Mouse (Mus musculus) G1E (cell line): ENCODE measurements at regions not wholly inside any gene's neighbourhood (a gene's known extent, or its start where the extent isn't known, plus 50 kb on each side); places are given as distances from the start of the nearest gene placed in this dataset.

Experiments
- CTCF ChIP-seq: IDR thresholded peaks from 2 replicates; pipeline ENCODE4 v1.5.1; 2012; ENCODE audit warnings: low read depth, low read length, inconsistent platforms, mixed read lengths
- GATA1 ChIP-seq: IDR thresholded peaks from 2 replicates; pipeline ENCODE4 v1.6.1; 2012; ENCODE audit warnings: borderline replicate concordance, low read length, inconsistent platforms, mixed read lengths
- POLR2AphosphoS5 ChIP-seq: IDR thresholded peaks from 2 replicates; pipeline ENCODE4 v1.6.1; 2012; ENCODE audit warnings: low read depth, low read length, inconsistent platforms; ENCODE audit not compliant: insufficient replicate concordance

DNA sequence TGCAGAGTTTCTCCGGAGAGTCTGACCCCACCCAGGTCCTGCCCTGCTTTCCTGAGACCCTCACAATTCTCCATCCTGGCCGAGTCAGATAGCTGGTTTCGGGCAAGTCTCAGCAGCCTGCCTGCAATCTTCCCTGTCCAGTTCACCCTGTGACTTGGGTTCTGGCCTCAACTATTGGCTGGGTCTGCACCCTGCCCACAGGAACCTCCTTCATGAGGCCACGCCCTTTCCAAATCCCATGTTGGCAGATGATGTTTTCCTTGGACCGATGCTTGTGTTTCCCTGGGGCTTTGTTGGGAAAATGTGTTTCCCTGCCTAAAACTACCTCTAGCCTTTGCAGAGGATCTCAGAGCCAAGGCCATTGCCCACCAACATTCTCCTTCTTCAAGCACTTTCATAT, 171.0 kb upstream of the Klf3 start:
- TF ChIP-seq CTCF (no peak), POLR2AphosphoS5 (no peak), GATA1 (no peak)
